Mouse (Mus musculus) heart, embryonic 16.5 days (tissue): ENCODE measurements around the gene Pon2. TPM values are rescaled to one million over a fixed set of nuclear protein-coding genes. Genes with fewer than 3 reads are reported as not detected.
"Not testable (repeated sequence)": the region's sequence is repeated elsewhere in the genome, so short reads cannot be mapped to it uniquely, and the experiment has no call there.

Experiments used
- ATAC-seq: fragments of 200-750 bp; cut with Nextera tagmentation; replicated peaks from 2 replicates; pipeline ENCODE4 v1.8.0; 2017; ENCODE audit warnings: moderate number of reproducible peaks; ENCODE audit not compliant: insufficient read depth, low FRiP score; ENCODE audit errors: extremely low read depth
- H3K27ac ChIP-seq: fragments of 300-500 bp; sonication (generic); 2 replicates; pipeline ENCODE4 v1.5.1; 2014; ENCODE audit warnings: mild to moderate bottlenecking, low read length, control low read depth, moderate library complexity
- H3K27me3 ChIP-seq: fragments of 300-500 bp; sonication (generic); 2 replicates; pipeline ENCODE4 v1.6.1; 2014; ENCODE audit warnings: low read length, mixed read lengths; ENCODE audit not compliant: control insufficient read depth, insufficient read depth
- H3K36me3 ChIP-seq: fragments of 300-500 bp; sonication (generic); 2 replicates; pipeline ENCODE4 v1.6.1; 2014; ENCODE audit not compliant: control insufficient read depth, insufficient read depth
- H3K4me1 ChIP-seq: fragments of 300-500 bp; sonication (generic); 2 replicates; pipeline ENCODE4 v1.6.1; 2014; ENCODE audit warnings: low read length, mixed read lengths; ENCODE audit not compliant: control insufficient read depth, insufficient read depth
- H3K4me2 ChIP-seq: fragments of 300-500 bp; sonication (generic); 2 replicates; pipeline ENCODE4 v1.6.1; 2014; ENCODE audit warnings: low read depth, mild to moderate bottlenecking, control low read depth, low read length
- H3K4me3 ChIP-seq: fragments of 300-500 bp; sonication (generic); 2 replicates; pipeline ENCODE4 v1.5.1; 2014; ENCODE audit warnings: mild to moderate bottlenecking, control low read depth, low read length
- H3K9ac ChIP-seq: fragments of 300-500 bp; sonication (generic); 2 replicates; pipeline ENCODE4 v1.6.1; 2014; ENCODE audit warnings: low read length, control low read depth
- H3K9me3 ChIP-seq: fragments of 300-500 bp; sonication (generic); replicated peaks from 2 replicates; pipeline ENCODE4 v1.6.1; 2016; ENCODE audit warnings: low read length; ENCODE audit not compliant: control insufficient read depth
- WGBS: fragments of 180-500 bp; shearing (Covaris S2); extraction: QIAGEN DNeasy Blood & Tissue Kit; methylation state at CpG from one replicate; pipeline ENCODE4 v1.1.7; 2014; 5-methylcytosine and 5-hydroxymethylcytosine counted together
- polyA plus RNA-seq: library from polyadenylated mRNA; unstranded; fragments of >200 nt; fragmentation: Nextera tagmentation; extraction: Ambion mirVana; gene quantifications from 2 replicates; pipeline ENCODE4 v1.2.1, GENCODE M21; 2015

The Pon2 gene
- polyA plus RNA-seq, 1 experiment from 2014 or later, result 53.8 TPM

- H3K27me3 ChIP-seq, H3K4me1 ChIP-seq, H3K4me2 ChIP-seq, H3K36me3 ChIP-seq, H3K4me3 ChIP-seq, H3K9me3 ChIP-seq, H3K9ac ChIP-seq, H3K27ac ChIP-seq, ATAC-seq: not testable (repeated sequence)
- WGBS, result 93% methylated on average over 2 of the region's 2 CpGs
These were observed 74.7 kb downstream of the Pon2 start for GRCm38 (mm10) chr6:5223551-5223950.

GRCm38 (mm10) chr6:5222080-5222479 lies 76.2 kb downstream of the Pon2 start:
- ATAC-seq, result no peak

GRCm38 (mm10) chr6:5218190-5218589 lies 80.1 kb downstream of the Pon2 start:
- Histone ChIP-seq H3K9me3 (no peaks in the 10 kb centered on the region), H3K27me3 (no peaks in the 10 kb centered on the region), H3K4me2 (no peak overlapping the region), H3K4me3 (no peak overlapping the region), H3K9ac (no peak overlapping the region), H3K27ac (no peak overlapping the region), H3K36me3 (peaks cover 8% of the 10 kb centered on the region), H3K4me1 (no peaks in the 10 kb centered on the region)
- ATAC-seq, result no peak
- WGBS, result 93% methylated on average over 4 of the region's 4 CpGs

More at GRCm38 (mm10) chr6:5222080-5222479, 76.2 kb downstream of the Pon2 start:
- Histone ChIP-seq H3K27ac (no peak overlapping the region), H3K36me3 (peaks cover 8% of the 10 kb centered on the region), H3K27me3 (no peaks in the 10 kb centered on the region), H3K9me3 (no peaks in the 10 kb centered on the region), H3K4me2 (no peak overlapping the region), H3K9ac (no peak overlapping the region), H3K4me1 (no peaks in the 10 kb centered on the region), H3K4me3 (no peak overlapping the region)
- 75% methylated on average over 3 of the region's 3 CpGs for WGBS

Other genes starting within 250 kb of the Pon2 start
- gene Pon1, start 104.5 kb downstream of the Pon2 start, polyA plus RNA-seq, result 0.10 TPM in 1 of 2 replicates, not detected in the other
- 36.8 and 41.9 TPM in 2 replicates for gene Pon3, start 42.2 kb downstream of the Pon2 start, polyA plus RNA-seq
- 26.5 TPM in 2 replicates for gene Asb4, start 84.9 kb upstream of the Pon2 start, polyA plus RNA-seq
- 29.5 and 35.1 TPM in 2 replicates for gene Pdk4, start 197.9 kb upstream of the Pon2 start, polyA plus RNA-seq